Mouse (Mus musculus): Measurements from ENCODE around the gene F11r.
"Not testable (repeated sequence)": the region's sequence is repeated elsewhere in the genome, so short reads cannot be mapped to it uniquely, and the experiment has no call there.

Gene F11r

DNA sequence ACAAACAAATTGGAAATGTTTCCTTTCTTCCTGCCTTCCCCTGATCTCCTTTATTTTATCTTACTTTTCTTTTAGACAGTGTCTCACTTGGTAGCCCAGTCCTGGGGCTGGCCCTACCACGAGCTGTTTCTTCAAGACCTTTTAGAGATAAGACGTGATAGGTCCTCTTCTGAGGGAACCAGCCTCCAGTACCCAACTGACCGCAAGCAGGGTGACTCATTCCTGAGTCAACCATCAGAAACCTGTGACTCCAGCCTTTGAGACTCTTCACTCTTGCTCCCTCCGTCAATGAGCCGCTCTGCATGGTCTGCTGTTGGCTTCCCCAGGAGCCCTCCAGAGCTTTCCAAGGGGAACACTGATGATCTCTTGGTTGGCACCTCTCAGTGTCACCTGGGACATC lies 33.6 kb downstream of the F11r start:
- DNase-seq (ENCODE audit: low read depth), result no peak

- DNase-seq (ENCODE audit: low read depth), result no peak
These were observed 34.1 kb downstream of the F11r start for GRCm38 (mm10) chr1:171471452-171471851.

DNA sequence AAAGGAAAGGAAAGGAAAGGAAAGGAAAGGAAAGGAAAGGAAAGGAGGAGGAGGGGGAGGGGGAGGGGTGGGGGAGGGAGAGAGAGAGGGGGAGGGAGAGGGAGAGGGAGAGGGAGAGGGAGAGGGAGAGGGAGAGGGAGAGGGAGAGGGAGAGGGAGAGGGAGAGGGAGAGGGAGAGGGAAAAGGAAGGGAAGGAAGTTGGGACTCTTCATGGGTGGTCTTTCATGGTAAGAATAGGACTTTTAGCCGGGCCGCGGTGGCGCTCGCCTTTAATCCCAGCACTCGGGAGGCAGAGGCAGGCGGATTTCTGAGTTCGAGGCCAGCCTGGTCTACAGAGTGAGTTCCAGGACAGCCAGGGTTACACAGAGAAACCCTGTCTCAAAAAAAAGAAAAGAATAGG lies 34.6 kb downstream of the F11r start:
- not testable (repeated sequence) for DNase-seq (ENCODE audit: low read depth)

DNA sequence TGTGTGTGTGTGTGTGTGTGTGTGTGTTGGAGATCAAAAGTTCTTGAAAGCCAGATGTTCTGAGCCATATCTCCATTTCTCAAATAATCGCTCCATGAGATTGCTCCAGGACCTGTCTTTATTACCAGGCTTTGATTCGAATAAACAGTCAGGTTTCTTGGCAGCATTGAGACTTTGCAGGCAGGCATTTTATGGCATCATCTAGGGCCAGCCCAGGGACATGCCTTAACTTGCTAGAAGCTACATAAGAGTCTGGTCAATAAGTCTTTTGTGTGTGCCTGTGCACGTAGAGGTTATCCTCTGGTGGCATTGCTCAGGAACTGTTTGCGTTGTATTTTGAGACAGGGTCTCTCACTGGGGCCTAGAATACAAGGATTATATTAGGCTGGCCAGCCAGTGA lies 36.2 kb downstream of the F11r start:
- no peak for DNase-seq (ENCODE audit: low read depth)

- no peak for DNase-seq (ENCODE audit: low read depth)
These were observed 36.7 kb downstream of the F11r start for GRCm38 (mm10) chr1:171473920-171474640.

- DNase-seq (ENCODE audit: low read depth), result no peak
These were observed 39.8 kb downstream of the F11r start for GRCm38 (mm10) chr1:171477123-171477522.

DNA sequence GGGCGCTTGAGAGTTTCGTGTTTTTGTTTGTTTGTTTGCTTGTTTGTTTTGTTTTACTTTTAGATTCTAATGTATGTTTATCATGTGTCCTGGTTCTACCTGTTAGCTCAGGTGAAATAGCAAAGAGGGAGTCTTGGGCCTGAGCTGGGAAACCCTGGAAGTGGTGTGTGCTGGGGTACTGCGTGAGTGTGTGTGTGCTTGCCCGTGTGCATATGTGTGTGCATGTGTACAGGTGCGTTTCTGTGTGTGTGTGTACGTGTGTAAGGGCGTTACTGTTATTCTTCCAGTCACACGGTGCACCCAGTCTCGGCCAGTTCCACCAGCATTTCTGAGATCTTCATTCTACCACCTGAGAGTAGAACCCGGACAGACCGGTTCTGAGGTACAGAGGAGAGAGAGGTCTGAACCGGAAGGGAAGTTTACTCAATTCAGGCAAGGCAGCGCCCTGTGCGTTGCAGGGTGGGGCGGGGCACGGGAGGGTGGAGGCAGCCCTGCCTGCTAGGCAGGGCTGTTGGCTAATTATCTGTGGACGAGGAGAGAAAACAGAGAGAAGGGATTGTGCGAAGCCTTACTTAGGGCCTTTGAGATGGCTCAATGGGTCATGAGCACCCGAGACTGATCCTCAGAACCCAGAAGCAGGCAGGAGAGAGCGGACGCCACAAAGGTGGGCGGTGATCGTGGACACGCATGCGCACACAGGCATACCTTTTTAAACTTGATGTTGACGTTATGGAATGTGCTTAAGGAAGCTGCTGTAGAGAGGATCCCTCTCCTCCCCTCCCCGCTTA lies 40.6 kb downstream of the F11r start:
- DNase-seq (ENCODE audit: low read depth), result peak; percentile 55

GRCm38 (mm10) chr1:171478968-171479367 lies 41.6 kb downstream of the F11r start:
- DNase-seq (ENCODE audit: low read depth), result peak; percentile 73

DNA sequence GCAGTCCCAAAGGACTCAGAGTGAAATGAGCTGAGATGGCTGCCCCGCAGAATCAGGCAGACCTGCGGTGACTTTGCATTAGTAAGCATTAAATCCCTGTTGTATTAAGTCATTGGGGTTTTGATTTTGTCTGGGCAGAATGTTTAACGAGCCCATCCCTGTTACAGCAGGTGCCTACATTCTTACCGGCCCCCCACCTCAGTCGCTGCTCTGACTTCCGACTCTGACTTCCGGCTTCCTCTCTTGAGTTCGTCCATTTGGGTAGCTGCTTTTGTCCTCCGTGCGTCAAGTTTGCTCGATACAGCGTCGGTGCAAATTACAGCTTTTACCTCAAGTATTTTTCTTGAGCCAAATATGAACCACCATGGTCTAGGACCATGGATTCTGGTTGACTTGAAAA lies 56.9 kb downstream of the F11r start:
- no peak for DNase-seq (ENCODE audit: low read depth)

DNA sequence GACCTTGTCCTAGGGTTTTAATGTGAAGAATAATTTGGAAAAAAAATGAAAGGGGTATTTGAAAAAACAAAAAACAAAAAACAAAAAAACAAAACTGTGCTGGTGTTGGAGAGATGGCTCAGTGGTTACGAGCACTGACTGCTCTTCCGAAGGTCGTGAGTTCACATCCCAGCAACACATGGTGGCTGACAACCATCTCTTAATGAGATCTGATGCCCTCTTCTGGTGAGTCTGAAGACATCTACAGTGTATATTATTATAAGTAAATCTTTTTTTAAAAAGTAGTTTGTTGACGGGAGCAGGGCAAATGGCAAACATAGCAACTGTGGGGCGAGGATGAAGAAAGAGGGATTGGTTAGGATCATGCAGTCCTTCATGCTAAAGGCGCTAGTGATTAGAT lies 58.0 kb downstream of the F11r start:
- no peak for DNase-seq (ENCODE audit: low read depth)

DNA sequence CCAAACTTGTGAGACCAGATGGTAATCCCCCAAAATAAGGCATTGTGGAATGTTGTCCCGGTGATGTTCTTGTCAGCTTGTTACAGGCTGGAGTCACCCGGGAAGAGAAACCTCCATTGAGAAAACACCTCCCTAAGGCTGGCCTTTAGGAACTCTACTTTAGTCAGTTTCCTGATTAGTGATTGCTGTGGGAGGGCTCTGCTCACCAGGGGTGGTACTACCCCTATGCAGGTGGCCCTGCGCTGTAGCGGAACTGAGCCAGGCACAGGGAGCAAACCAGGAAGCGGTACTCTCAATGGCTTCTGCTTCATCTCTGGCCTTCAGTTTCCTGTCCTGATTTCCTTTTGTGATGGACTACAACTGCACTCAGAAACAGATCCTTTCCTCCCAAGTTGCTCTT lies 62.5 kb downstream of the F11r start:
- DNase-seq (ENCODE audit: low read depth), result no peak

DNA sequence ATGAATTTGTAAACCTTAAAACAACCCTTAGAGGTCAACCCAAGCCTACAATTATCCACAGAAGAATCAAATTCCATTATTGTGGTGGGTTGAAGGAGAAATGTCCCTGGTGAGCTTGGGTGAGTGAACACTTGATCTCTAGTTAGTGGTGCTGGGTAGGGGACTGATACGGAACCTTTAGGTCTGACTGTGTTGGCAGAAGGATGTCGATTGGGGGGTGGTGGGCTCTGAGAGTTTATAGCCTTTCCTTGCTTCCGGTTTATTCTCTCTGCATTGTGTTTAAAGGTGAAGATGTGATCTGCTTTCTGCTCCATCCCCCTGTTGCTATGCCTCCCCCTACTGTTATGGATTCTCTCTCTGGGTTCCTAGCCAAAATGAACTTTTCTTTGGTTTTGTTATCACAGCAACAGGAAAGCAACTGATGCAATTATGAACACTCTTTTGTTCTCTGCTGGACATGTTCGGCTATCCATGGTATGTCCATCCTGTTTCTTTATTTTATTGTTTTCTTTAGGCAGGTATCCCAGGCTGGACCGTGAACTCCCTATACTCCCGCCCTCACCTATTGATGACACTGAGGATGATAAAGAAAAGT lies 63.8 kb downstream of the F11r start:
- no peak for DNase-seq (ENCODE audit: low read depth)

DNA sequence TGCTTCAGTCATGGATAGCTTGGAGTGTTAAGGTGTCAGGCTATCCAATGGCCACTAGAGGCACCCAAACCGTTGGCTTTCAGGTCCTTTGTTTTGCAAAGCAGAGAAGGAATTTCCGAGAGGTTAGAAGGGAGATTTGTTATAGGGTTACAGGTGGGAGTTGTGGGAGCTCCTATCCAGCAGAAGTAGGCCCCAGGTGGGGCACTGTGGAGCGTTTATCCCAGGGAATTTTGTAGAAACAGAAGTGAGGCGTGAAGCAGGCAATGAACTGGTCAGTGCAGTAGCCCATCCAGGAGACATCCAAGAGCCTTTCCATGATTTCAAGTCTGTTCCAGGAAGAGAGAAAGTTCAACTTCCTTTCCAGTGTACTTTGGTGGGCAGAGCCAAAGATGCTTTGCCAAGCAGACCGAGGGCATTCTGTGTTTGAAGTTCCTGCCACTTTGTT lies 64.3 kb downstream of the F11r start:
- peak; percentile 71 for DNase-seq (ENCODE audit: low read depth)

DNA sequence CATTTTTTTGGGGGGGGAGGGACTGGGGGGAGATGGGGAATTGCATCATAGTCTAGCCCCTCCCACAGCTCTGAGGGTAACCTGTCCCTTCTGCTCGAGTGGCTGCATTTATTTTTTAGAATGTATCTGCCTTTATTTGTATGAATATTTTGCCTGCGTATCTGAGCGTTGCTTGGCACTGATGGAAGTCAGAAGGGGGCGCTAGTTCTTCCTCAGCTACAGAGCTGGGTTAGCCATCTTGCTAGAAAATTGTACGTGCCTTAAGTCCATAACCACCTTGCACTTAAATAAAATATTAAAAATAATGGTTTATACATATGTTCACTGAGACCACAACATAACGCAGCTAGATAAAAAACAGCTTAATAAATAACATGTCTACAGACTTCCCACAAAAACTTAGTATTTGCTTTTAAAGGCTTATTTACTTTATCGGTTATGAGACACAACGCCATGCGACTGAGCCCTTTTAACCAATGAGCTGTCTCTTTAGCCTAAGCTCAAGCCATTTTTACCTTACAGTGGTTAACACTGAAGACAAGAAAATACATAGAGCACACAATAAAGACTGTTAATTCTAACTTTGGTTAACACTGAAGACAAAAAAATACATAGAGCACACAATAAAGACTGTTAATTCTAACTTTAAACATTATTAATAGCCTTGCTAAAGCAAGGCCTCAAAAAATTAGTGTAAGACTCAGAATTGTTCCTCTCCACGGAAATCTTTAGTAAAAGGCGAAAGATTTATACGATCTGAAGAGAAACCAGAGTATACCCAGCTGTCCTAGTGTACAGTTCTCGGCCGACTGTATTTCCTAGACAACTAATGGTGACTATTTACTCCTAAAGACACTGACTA lies 65.3 kb downstream of the F11r start:
- peak; percentile 91 for DNase-seq (ENCODE audit: low read depth)

DNA sequence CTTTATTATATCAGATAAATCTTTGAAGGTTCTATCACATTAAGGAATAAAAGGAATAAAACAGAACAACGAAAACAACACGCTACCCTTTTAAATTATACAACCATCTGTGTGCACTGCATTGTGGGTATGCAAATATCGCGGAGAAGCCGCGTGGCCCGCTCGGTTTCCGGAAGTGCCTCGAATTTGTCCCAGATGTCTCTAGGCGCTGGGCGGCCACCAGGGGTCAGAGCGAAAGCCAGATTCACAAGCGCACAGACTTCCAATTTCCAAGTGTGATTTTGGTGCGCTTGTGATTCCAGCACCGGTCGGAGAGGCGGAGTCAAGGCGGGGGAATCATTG lies 65.9 kb downstream of the F11r start, which contains the start of gene Alyref2:
Gene Alyref2, plus strand, starts transcription at position 229 of the 342 bp plus-strand sequence.
- peak; percentile 98 for DNase-seq (ENCODE audit: low read depth)

- DNase-seq (ENCODE audit: low read depth), result peak; percentile 83
These were observed 66.4 kb downstream of the F11r start for GRCm38 (mm10) chr1:171503592-171504291.

- DNase-seq (ENCODE audit: low read depth), result peak; percentile 52
These were observed 67.3 kb downstream of the F11r start for GRCm38 (mm10) chr1:171504586-171504985.

DNA sequence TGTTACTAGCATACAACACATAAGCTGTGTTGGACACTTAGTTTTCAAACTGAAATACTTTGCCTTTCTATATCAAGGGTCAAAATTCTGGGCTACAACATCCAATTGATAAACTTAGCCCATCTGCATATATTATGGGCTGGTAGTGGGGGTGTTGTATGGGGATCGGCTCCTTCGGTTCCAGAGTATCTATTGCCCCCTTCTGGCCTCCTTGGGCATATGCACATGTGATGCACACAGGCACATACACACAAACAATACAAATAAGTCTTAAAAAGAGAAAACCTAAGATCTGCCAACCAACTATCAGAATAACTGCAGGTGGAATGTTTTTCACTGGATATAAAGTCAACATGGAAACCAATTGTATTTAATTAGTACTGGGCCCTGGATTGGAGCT lies 75.9 kb downstream of the F11r start:
- DNase-seq (ENCODE audit: low read depth), result peak; percentile 44

GRCm38 (mm10) chr1:171513760-171514159 lies 76.4 kb downstream of the F11r start:
- no peak for DNase-seq (ENCODE audit: low read depth)
